Mouse (Mus musculus): ENCODE results near the gene Tmem223. TPM values are rescaled to one million over a fixed set of nuclear protein-coding genes. Genes with fewer than 3 reads are reported as not detected.

The Tmem223 gene
- total RNA-seq (2014; rRNA removed; ENCODE audit: low replicate concordance) = 283 and 306 TPM in 2 replicates
- 214 and 228 TPM in 2 replicates for polyA plus RNA-seq (2015; fragmentation: Nextera tagmentation; extraction: Ambion mirVana)

DNA sequence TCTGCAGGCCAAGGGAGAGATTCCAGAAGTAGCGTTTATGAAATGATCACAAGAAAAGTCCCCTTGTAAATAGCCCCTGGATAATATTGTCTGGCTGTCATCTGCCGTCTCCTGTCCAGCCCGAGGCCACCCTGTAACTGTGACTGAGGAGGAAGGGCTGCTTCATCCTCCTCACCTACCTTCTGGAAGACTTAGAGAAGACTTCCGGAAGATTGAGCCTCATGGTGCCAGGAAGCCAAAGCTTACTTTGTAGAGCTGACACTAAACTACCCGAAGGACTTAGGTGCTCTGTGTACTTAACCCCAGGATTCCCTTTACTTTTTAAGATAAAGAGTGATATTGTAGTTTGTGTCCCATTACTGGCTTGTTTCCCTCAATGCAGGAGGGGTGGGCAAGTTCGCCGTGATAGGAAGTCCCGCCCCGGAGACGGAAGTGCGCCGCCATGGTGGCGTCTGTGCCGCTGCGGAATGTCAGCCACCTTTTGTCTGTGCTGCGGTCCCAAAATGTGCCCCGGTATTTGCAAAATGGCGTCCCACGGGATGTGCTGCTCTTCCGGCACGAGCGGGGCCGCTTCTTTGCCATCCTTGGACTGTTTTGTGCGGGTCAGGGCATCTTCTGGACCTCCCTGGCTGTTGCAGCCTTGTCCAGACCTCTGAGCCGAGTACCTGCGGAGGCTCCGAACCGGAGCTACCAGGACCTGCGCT is at the start of gene Tmem223:
Tmem223 (plus strand) TSS at position 430 of the 704 bp plus-strand sequence.
- ATAC-seq (ENCODE audit: insufficient read depth, low read depth) = peak; percentile 56
- 27% methylated on average over 29 of the region's 29 CpGs for WGBS
- no peaks in the 10 kb centered on the region for H3K27me3 ChIP-seq (ENCODE audit: control insufficient read depth, insufficient read depth, low read length)
- H3K36me3 ChIP-seq (replicated peaks; ENCODE audit: control insufficient read depth, insufficient read depth, low read length) = peaks cover 52% of the 10 kb centered on the region
- no peaks in the 10 kb centered on the region for H3K9me3 ChIP-seq (replicated peaks; ENCODE audit: control insufficient read depth, low read length)
- DNase-seq (ENCODE audit: low spot score) = peak; percentile 68
- TF ChIP-seq CTCF (IDR thresholded peaks at IDR 0.05; ENCODE audit: low read depth) (no peak), EP300 (IDR thresholded peaks at IDR 0.05; ENCODE audit: low read depth) (peak; percentile 69)
- peak within 1 kb of the TSS; percentile 79 for H3K4me2 ChIP-seq (ENCODE audit: low read depth, low read length)
- H3K4me3 ChIP-seq (ENCODE audit: low read depth, low read length) = peak within 1 kb of the TSS; percentile 83
- H3K4me1 ChIP-seq (ENCODE audit: control insufficient read depth, insufficient read depth) = peaks cover 20% of the 10 kb centered on the region
- peak within 1 kb of the TSS; percentile 88 for H3K27ac ChIP-seq (ENCODE audit: low read depth)
- H3K9ac ChIP-seq (replicated peaks; ENCODE audit: low read depth, low read length) = peak within 1 kb of the TSS; percentile 80

DNA sequence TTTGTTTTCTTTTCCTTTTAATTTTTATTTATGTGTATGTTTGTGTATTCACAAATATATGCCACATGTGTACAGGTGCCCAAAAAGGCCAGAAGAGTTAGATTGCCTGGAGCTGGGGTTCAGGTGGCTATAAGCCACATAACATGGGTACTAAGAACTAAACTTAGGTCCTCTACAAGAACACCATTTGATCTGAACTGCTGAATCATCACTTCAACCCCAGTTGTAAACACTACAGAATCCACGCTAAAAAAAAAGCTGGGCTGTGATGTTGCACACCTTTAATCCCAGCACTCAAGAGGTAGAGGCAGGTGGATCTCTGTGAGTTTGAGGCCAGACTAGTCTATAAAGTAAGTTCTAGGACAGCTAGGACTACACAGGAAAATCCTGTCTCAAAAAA is 49.4 kb upstream of the Tmem223 start:
- H3K4me2 ChIP-seq (ENCODE audit: low read depth, low read length) = no peak overlapping the region
- peaks cover 23% of the 10 kb centered on the region for H3K36me3 ChIP-seq (replicated peaks; ENCODE audit: control insufficient read depth, insufficient read depth, low read length)
- peaks cover 22% of the 10 kb centered on the region for H3K4me1 ChIP-seq (ENCODE audit: control insufficient read depth, insufficient read depth)
- ATAC-seq (ENCODE audit: insufficient read depth, low read depth) (no peak), DNase-seq (ENCODE audit: low spot score) (no peak)
- 68% methylated on average over 1 of the region's 1 CpGs for WGBS
- H3K9me3 ChIP-seq (replicated peaks; ENCODE audit: control insufficient read depth, low read length) = no peaks in the 10 kb centered on the region
- no peak overlapping the region for H3K27ac ChIP-seq (ENCODE audit: low read depth)
- no peaks in the 10 kb centered on the region for H3K27me3 ChIP-seq (ENCODE audit: control insufficient read depth, insufficient read depth, low read length)
- H3K9ac ChIP-seq (replicated peaks; ENCODE audit: low read depth, low read length) = no peak overlapping the region
- no peak for TF ChIP-seq CTCF (IDR thresholded peaks at IDR 0.05; ENCODE audit: low read depth)
- no peak for TF ChIP-seq EP300 (IDR thresholded peaks at IDR 0.05; ENCODE audit: low read depth)
- no peak overlapping the region for H3K4me3 ChIP-seq (ENCODE audit: low read depth, low read length)

DNA sequence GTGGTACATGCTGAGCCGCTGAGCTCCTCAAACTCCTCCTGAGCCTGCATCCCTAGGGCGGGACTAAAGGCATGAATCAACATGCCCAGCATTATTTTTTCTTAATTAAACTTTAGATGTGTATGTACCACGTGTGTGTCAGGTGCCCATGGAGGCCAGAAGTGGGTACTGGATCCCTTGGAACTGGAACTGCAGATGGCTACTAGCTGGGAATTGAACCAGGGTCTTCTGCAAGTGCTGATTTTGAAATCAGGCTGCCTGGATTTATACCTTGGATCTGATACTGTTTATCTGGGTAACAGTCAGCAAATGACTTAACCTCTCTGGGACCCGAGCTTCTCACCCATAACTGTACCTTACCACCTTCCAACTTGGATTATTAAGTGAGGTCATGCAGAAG is 48.8 kb upstream of the Tmem223 start:
- H3K27me3 ChIP-seq (ENCODE audit: control insufficient read depth, insufficient read depth, low read length) = no peaks in the 10 kb centered on the region
- peak overlapping the region; percentile 83 for H3K9ac ChIP-seq (replicated peaks; ENCODE audit: low read depth, low read length)
- no peak for TF ChIP-seq EP300 (IDR thresholded peaks at IDR 0.05; ENCODE audit: low read depth)
- no peak for TF ChIP-seq CTCF (IDR thresholded peaks at IDR 0.05; ENCODE audit: low read depth)
- no peaks in the 10 kb centered on the region for H3K9me3 ChIP-seq (replicated peaks; ENCODE audit: control insufficient read depth, low read length)
- DNase-seq (ENCODE audit: low spot score) (no peak), ATAC-seq (ENCODE audit: insufficient read depth, low read depth) (no peak)
- peaks cover 30% of the 10 kb centered on the region for H3K36me3 ChIP-seq (replicated peaks; ENCODE audit: control insufficient read depth, insufficient read depth, low read length)
- H3K4me2 ChIP-seq (ENCODE audit: low read depth, low read length) = peak overlapping the region; percentile 82
- H3K4me1 ChIP-seq (ENCODE audit: control insufficient read depth, insufficient read depth) = peaks cover 22% of the 10 kb centered on the region
- H3K27ac ChIP-seq (ENCODE audit: low read depth) = peak overlapping the region; percentile 96; the same call in 1 of the 2 replicates
- peak overlapping the region; percentile 96 for H3K4me3 ChIP-seq (ENCODE audit: low read depth, low read length)
- 58% methylated on average over 4 of the region's 4 CpGs for WGBS

DNA sequence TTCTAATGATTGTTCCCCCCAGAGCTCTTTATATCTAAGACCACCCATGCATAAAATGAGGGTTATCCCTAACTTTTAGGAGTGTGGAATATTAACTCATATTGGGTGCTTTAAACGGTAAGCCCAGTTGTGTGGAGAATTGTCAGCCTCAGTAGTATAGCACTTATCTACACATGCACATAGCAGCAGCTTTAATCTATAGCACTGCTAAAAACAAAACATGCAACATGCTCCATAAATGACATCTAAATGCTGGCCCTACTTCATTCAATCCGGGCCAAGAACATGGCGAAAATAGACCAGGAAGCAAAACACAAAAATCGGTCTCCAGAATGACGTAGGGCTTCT is 48.3 kb upstream of the Tmem223 start:
- DNase-seq (ENCODE audit: low spot score) = peak; percentile 66
- no peak for ATAC-seq (ENCODE audit: insufficient read depth, low read depth)
- peaks cover 22% of the 10 kb centered on the region for H3K4me1 ChIP-seq (ENCODE audit: control insufficient read depth, insufficient read depth)
- H3K4me3 ChIP-seq (ENCODE audit: low read depth, low read length) = peak overlapping the region; percentile 96
- H3K27ac ChIP-seq (ENCODE audit: low read depth) = peak overlapping the region; percentile 96
- H3K9ac ChIP-seq (replicated peaks; ENCODE audit: low read depth, low read length) = peak overlapping the region; percentile 83
- H3K27me3 ChIP-seq (ENCODE audit: control insufficient read depth, insufficient read depth, low read length) = no peaks in the 10 kb centered on the region
- H3K9me3 ChIP-seq (replicated peaks; ENCODE audit: control insufficient read depth, low read length) = no peaks in the 10 kb centered on the region
- no peak for TF ChIP-seq CTCF (IDR thresholded peaks at IDR 0.05; ENCODE audit: low read depth)
- TF ChIP-seq EP300 (IDR thresholded peaks at IDR 0.05; ENCODE audit: low read depth) = no peak
- H3K36me3 ChIP-seq (replicated peaks; ENCODE audit: control insufficient read depth, insufficient read depth, low read length) = peaks cover 30% of the 10 kb centered on the region
- peak overlapping the region; percentile 82 for H3K4me2 ChIP-seq (ENCODE audit: low read depth, low read length)
- under 1% methylated on average over 5 of the region's 5 CpGs for WGBS

DNA sequence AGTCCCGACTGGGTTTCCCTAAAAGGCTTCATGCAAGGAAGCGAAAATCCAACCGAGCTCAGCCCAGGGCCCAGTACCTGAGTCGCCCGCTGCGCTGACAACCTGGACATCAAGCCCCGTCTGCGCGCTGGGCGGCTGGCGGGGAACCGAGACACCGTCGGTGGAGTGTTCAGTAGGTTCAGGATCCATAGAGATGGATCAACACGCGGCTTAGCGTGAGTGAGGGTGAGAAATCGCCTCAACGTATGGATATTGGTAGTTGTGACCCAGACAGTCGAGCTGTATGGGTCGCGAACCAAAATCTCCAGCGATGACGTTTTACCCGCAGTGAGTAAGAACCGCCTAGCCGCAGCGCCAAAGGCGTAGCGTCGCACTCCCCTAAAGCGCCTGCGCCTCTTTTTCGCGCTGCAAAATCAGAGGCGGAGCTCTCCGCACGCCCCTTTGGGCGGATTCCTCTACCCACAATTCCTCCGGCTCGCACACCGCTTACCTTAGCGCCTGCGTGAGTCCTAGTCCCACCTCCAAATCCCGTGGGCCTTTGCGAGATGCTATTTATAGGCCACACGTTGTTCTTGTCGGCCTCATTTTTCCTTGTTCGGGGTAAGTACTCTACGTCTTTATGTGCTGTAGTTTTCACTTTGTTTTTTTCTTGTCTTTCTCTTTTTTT is 47.8 kb upstream of the Tmem223 start, which contains the start of gene Slc3a2:
Slc3a2 (minus strand) TSS at position 463 of the 667 bp plus-strand sequence.
- Histone ChIP-seq H3K9ac (replicated peaks; ENCODE audit: low read depth, low read length) (peak within 1 kb of the TSS; percentile 95), H3K4me1 (ENCODE audit: control insufficient read depth, insufficient read depth) (peaks cover 22% of the 10 kb centered on the region), H3K27me3 (ENCODE audit: control insufficient read depth, insufficient read depth, low read length) (no peaks in the 10 kb centered on the region), H3K27ac (ENCODE audit: low read depth) (peak within 1 kb of the TSS; percentile 96), H3K36me3 (replicated peaks; ENCODE audit: control insufficient read depth, insufficient read depth, low read length) (peaks cover 30% of the 10 kb centered on the region), H3K4me2 (ENCODE audit: low read depth, low read length) (peak within 1 kb of the TSS; percentile 82), H3K4me3 (ENCODE audit: low read depth, low read length) (peak within 1 kb of the TSS; percentile 96), H3K9me3 (replicated peaks; ENCODE audit: control insufficient read depth, low read length) (no peaks in the 10 kb centered on the region)
- under 1% methylated on average over 50 of the region's 50 CpGs for WGBS
- peak; percentile 99 for DNase-seq (ENCODE audit: low spot score)
- no peak for TF ChIP-seq CTCF (IDR thresholded peaks at IDR 0.05; ENCODE audit: low read depth)
- peak; percentile 44; the same call in 1 of the 2 replicates for TF ChIP-seq EP300 (IDR thresholded peaks at IDR 0.05; ENCODE audit: low read depth)
- ATAC-seq (ENCODE audit: insufficient read depth, low read depth) = peak; percentile 97
